Mouse (Mus musculus): ENCODE data around the gene Srpk3. TPM values are rescaled to one million over a fixed set of nuclear protein-coding genes. Genes with fewer than 3 reads are reported as not detected.
"Not testable (repeated sequence)": the region's sequence is repeated elsewhere in the genome, so short reads cannot be mapped to it uniquely, and the experiment has no call there.

Gene Srpk3
- 0.81 and 1.3 TPM in 2 replicates for polyA plus RNA-seq (2014; fragmentation: Nextera tagmentation; extraction: Ambion mirVana)

DNA sequence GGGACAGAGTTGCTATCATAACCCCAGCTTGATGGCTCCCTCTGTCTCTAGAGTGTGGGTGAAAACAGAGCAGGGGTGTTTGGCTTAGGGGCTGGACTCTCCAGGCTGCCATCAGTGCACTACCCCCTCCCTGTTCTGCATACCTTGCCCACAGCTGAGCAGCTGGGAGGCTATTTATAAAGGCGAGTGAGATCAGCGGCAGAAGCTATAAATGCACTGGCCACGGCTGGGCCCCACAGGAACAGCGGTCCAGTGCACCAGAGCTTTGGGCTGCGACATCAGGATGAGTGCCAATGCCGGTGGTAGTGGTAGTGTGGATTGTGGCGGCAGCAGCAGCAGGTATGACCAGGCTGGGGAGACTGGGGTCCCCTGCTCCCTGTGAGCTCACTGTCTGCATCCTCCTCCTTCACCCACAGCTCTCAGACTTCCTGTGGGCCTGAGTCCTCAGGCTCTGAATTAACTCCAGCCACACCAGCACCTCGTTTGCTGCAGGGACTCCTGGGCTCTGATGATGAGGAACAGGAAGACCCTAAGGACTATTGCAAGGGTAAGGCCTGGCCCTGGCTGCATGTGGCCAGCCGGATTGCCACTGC is at the start of gene Srpk3:
Gene Srpk3 (plus strand): TSS at position 238 of the 593 bp plus-strand sequence.
- DNase-seq (ENCODE audit: low spot score) (no peak), ATAC-seq (replicated peaks; ENCODE audit: low FRiP score) (no peak)
- peaks cover 5% of the 10 kb centered on the region; the same call in 1 of the 2 replicates for H3K27me3 ChIP-seq (replicated peaks; ENCODE audit: control insufficient read depth, insufficient read depth, low read length)
- no peak within 1 kb of the TSS for H3K4me2 ChIP-seq
- WGBS = 44% methylated on average over 9 of the region's 9 CpGs
- H3K9me3 ChIP-seq (ENCODE audit: control insufficient read depth, low read length) = no peaks in the 10 kb centered on the region
- H3K9ac ChIP-seq (ENCODE audit: low read depth, low read length) = no peak within 1 kb of the TSS
- no peaks in the 10 kb centered on the region; the same call in none of the 2 replicates for H3K36me3 ChIP-seq (ENCODE audit: control insufficient read depth, insufficient read depth, low read length)
- H3K4me3 ChIP-seq (ENCODE audit: low read depth, low read length) = no peak within 1 kb of the TSS
- H3K27ac ChIP-seq (ENCODE audit: low read depth, low read length) = no peak within 1 kb of the TSS
- no peaks in the 10 kb centered on the region for H3K4me1 ChIP-seq (replicated peaks; ENCODE audit: control insufficient read depth, insufficient read depth, low read length)

- no peak overlapping the region for H3K4me2 ChIP-seq
- H3K9ac ChIP-seq (ENCODE audit: low read depth, low read length) = no peak overlapping the region
- DNase-seq (ENCODE audit: low spot score) = no peak
- WGBS = 32% methylated on average over 1 of the region's 1 CpGs
- no peak for ATAC-seq (replicated peaks; ENCODE audit: low FRiP score)
- no peaks in the 10 kb centered on the region for H3K36me3 ChIP-seq (ENCODE audit: control insufficient read depth, insufficient read depth, low read length)
- H3K27ac ChIP-seq (ENCODE audit: low read depth, low read length) = no peak overlapping the region
- H3K27me3 ChIP-seq (replicated peaks; ENCODE audit: control insufficient read depth, insufficient read depth, low read length) = no peaks in the 10 kb centered on the region
- no peak overlapping the region for H3K4me3 ChIP-seq (ENCODE audit: low read depth, low read length)
- no peaks in the 10 kb centered on the region for H3K4me1 ChIP-seq (replicated peaks; ENCODE audit: control insufficient read depth, insufficient read depth, low read length)
- H3K9me3 ChIP-seq (ENCODE audit: control insufficient read depth, low read length) = no peaks in the 10 kb centered on the region
These were observed 43.3 kb upstream of the Srpk3 start for GRCm38 (mm10) chrX:73730908-73731307.

DNA sequence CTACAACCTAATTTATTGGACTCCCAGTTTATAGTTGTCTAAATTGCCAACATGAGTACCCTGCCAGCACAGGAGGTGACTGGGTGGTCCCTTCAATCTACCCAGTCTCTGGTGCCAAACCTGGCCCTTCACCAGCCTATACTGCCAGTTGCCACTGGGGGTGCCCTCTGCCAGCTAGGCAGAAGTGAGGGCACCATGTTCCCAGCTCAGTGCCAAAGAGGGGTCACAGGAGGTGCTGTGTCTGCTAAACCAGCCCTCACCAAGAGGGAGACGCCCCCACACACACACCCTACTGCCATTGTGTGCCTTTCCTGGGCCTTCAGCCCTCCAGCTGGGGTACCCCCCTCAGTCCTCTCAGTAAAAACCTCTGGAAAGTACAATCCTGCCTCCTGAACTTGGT is 36.0 kb upstream of the Srpk3 start:
- Histone ChIP-seq H3K9me3 (ENCODE audit: control insufficient read depth, low read length) (no peaks in the 10 kb centered on the region), H3K4me3 (ENCODE audit: low read depth, low read length) (no peak overlapping the region), H3K4me2 (no peak overlapping the region), H3K27me3 (replicated peaks; ENCODE audit: control insufficient read depth, insufficient read depth, low read length) (no peaks in the 10 kb centered on the region), H3K9ac (ENCODE audit: low read depth, low read length) (no peak overlapping the region), H3K36me3 (ENCODE audit: control insufficient read depth, insufficient read depth, low read length) (no peaks in the 10 kb centered on the region), H3K4me1 (replicated peaks; ENCODE audit: control insufficient read depth, insufficient read depth, low read length) (no peaks in the 10 kb centered on the region), H3K27ac (ENCODE audit: low read depth, low read length) (no peak overlapping the region)
- ATAC-seq (replicated peaks; ENCODE audit: low FRiP score) (no peak), DNase-seq (ENCODE audit: low spot score) (no peak)
- 78% methylated on average over 1 of the region's 1 CpGs for WGBS

DNA sequence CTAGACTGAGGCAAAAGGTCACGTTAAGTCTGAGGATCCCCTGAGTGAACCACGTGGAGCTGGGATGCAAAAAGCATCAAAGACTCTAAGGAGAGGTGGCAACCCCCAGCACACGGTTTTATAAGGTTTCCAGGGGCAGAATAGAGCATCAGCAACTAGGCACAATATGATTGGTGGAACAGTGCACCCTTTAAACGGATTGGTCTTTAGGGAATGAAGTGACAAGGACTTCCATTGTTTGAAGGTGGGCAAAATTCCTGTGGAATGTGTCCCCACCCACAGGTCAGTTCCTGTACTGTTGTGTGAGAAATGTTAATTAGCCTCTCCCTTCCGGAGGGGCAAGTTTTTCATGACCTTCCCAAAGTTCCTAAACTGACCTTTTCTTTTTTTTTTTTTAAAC is 35.1 kb upstream of the Srpk3 start:
- Histone ChIP-seq H3K4me2 (no peak overlapping the region), H3K36me3 (ENCODE audit: control insufficient read depth, insufficient read depth, low read length) (no peaks in the 10 kb centered on the region), H3K4me3 (ENCODE audit: low read depth, low read length) (no peak overlapping the region), H3K9ac (ENCODE audit: low read depth, low read length) (no peak overlapping the region), H3K27ac (ENCODE audit: low read depth, low read length) (no peak overlapping the region), H3K9me3 (ENCODE audit: control insufficient read depth, low read length) (no peaks in the 10 kb centered on the region), H3K4me1 (replicated peaks; ENCODE audit: control insufficient read depth, insufficient read depth, low read length) (no peaks in the 10 kb centered on the region), H3K27me3 (replicated peaks; ENCODE audit: control insufficient read depth, insufficient read depth, low read length) (no peaks in the 10 kb centered on the region)
- no peak for DNase-seq (ENCODE audit: low spot score)
- ATAC-seq (replicated peaks; ENCODE audit: low FRiP score) = no peak
- WGBS = 58% methylated on average over 5 of the region's 5 CpGs

DNA sequence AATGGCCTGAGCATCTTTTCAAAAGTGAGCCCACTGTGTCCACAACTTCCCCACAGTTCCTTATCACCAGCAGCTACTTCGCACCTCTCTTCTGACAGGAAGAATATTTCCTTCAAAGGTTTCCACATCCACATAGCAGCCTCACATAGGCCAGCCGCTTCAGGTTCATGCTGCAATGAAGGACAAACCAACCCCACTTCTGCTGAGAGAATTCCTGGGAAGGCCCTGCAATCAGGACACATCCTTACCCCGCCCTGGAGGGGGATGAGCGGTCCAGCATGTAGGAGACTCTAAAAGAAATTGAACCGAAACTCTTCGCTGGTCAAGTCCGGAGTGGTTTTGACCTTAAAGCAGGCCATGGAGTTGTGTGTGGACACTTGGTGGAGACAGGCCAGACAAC is 34.4 kb upstream of the Srpk3 start:
- H3K4me3 ChIP-seq (ENCODE audit: low read depth, low read length); H3K27ac ChIP-seq (ENCODE audit: low read depth, low read length); ATAC-seq (replicated peaks; ENCODE audit: low FRiP score); H3K4me1 ChIP-seq (replicated peaks; ENCODE audit: control insufficient read depth, insufficient read depth, low read length); H3K4me2 ChIP-seq; H3K9me3 ChIP-seq (ENCODE audit: control insufficient read depth, low read length); H3K9ac ChIP-seq (ENCODE audit: low read depth, low read length); H3K27me3 ChIP-seq (replicated peaks; ENCODE audit: control insufficient read depth, insufficient read depth, low read length); DNase-seq (ENCODE audit: low spot score); H3K36me3 ChIP-seq (ENCODE audit: control insufficient read depth, insufficient read depth, low read length): not testable (repeated sequence)
- 86% methylated on average over 7 of the region's 7 CpGs for WGBS

- H3K9ac ChIP-seq (ENCODE audit: low read depth, low read length) = no peak overlapping the region
- 71% methylated on average over 1 of the region's 1 CpGs for whole genome bisulfite sequencing
- no peak overlapping the region for H3K4me2 ChIP-seq
- no peaks in the 10 kb centered on the region for H3K4me1 ChIP-seq (replicated peaks; ENCODE audit: control insufficient read depth, insufficient read depth, low read length)
- H3K4me3 ChIP-seq (ENCODE audit: low read depth, low read length) = no peak overlapping the region
- no peaks in the 10 kb centered on the region for H3K27me3 ChIP-seq (replicated peaks; ENCODE audit: control insufficient read depth, insufficient read depth, low read length)
- no peaks in the 10 kb centered on the region for H3K9me3 ChIP-seq (ENCODE audit: control insufficient read depth, low read length)
- no peaks in the 10 kb centered on the region for H3K36me3 ChIP-seq (ENCODE audit: control insufficient read depth, insufficient read depth, low read length)
- H3K27ac ChIP-seq (ENCODE audit: low read depth, low read length) = no peak overlapping the region
- DNase-seq (ENCODE audit: low spot score) (no peak), ATAC-seq (replicated peaks; ENCODE audit: low FRiP score) (no peak)
These were observed 29.3 kb upstream of the Srpk3 start for GRCm38 (mm10) chrX:73744774-73745481.

DNA sequence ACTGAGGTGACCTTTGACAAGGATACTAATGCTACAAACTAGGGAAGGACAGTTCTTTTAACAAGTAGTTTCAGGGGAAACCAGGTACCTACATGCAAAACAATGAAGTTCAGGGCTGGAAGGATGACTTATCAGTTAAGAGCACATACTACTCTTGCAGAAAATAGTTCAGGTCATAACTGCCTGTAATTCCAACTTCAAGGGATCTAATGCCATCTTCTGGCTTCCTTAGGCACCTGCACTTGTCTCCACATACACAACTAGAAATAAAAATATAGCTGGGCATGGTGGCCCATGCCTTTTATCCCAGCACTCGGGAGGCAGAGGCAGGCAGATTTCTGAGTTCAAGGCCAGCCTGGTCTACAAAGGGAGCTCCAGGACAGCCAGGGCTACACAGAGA is 25.2 kb upstream of the Srpk3 start:
- H3K36me3 ChIP-seq (ENCODE audit: control insufficient read depth, insufficient read depth, low read length) = no peaks in the 10 kb centered on the region
- 90% methylated on average over 1 of the region's 1 CpGs for WGBS
- no peak overlapping the region for H3K4me3 ChIP-seq (ENCODE audit: low read depth, low read length)
- H3K4me1 ChIP-seq (replicated peaks; ENCODE audit: control insufficient read depth, insufficient read depth, low read length) = no peaks in the 10 kb centered on the region
- no peak for ATAC-seq (replicated peaks; ENCODE audit: low FRiP score)
- no peaks in the 10 kb centered on the region for H3K9me3 ChIP-seq (ENCODE audit: control insufficient read depth, low read length)
- no peak overlapping the region for H3K4me2 ChIP-seq
- H3K27ac ChIP-seq (ENCODE audit: low read depth, low read length) = no peak overlapping the region
- DNase-seq (ENCODE audit: low spot score) = no peak
- peaks cover 2% of the 10 kb centered on the region; the same call in 1 of the 2 replicates for H3K27me3 ChIP-seq (replicated peaks; ENCODE audit: control insufficient read depth, insufficient read depth, low read length)
- no peak overlapping the region for H3K9ac ChIP-seq (ENCODE audit: low read depth, low read length)

GRCm38 (mm10) chrX:73756334-73757140 is 17.7 kb upstream of the Srpk3 start, which contains the start of gene Plxnb3:
Gene Plxnb3, plus strand, starts transcription at chrX:73757090.
- Histone ChIP-seq H3K9ac (ENCODE audit: low read depth, low read length) (no peak within 1 kb of the TSS), H3K4me3 (ENCODE audit: low read depth, low read length) (no peak within 1 kb of the TSS), H3K4me2 (no peak within 1 kb of the TSS), H3K27ac (ENCODE audit: low read depth, low read length) (no peak within 1 kb of the TSS), H3K4me1 (replicated peaks; ENCODE audit: control insufficient read depth, insufficient read depth, low read length) (no peaks in the 10 kb centered on the region; the same call in 1 of the 2 replicates), H3K36me3 (ENCODE audit: control insufficient read depth, insufficient read depth, low read length) (no peaks in the 10 kb centered on the region), H3K9me3 (ENCODE audit: control insufficient read depth, low read length) (no peaks in the 10 kb centered on the region), H3K27me3 (replicated peaks; ENCODE audit: control insufficient read depth, insufficient read depth, low read length) (peaks cover 8% of the 10 kb centered on the region)
- 74% methylated on average over 5 of the region's 5 CpGs for WGBS
- DNase-seq (ENCODE audit: low spot score) = no peak
- no peak for ATAC-seq (replicated peaks; ENCODE audit: low FRiP score)
